In genomic region chr8:84743517-84744420, GRCm38 (mm10) we compare ENCODE assay signal across 8 mouse cellular contexts. TPM values are rescaled to one million over a fixed set of nuclear protein-coding genes. Genes with fewer than 3 reads are reported as not detected.
DNase-seq lines count a peak whose midpoint lies in the region; ATAC-seq and TF ChIP-seq lines count a peak whose summit lies in the region.

No protein-coding gene starts in this region.

- peak overlapping the region; percentile 35 for H3K4me3 ChIP-seq in forebrain, embryonic 10.5 days
- no peak overlapping the region for H3K4me3 ChIP-seq in heart, postnatal 0 days (ENCODE audit: low read depth, low read length)

- no peak for TF ChIP-seq CTCF in heart, postnatal 0 days (IDR thresholded peaks at IDR 0.05; ENCODE audit: low read depth)

- peak; percentile 81 for DNase-seq in left cerebral cortex, postnatal 4 days
- no peak for DNase-seq in left cerebral cortex, adult 8-10 months (ENCODE audit: low spot score in 2 of 2)
- peak; percentile 75 for DNase-seq in forebrain, embryonic 10.5 days (ENCODE audit: extremely low spot score, low spot score)
- DNase-seq in heart, postnatal 0 days (ENCODE audit: low spot score) = peak; percentile 79
- peak; percentile 91 for DNase-seq in kidney, postnatal 10 days
- peak; percentile 90 for DNase-seq in lung, postnatal 36 days
- DNase-seq in testis, postnatal 10 days (ENCODE audit: low spot score) = peak; percentile 95

- H3K4me1 ChIP-seq in forebrain, embryonic 10.5 days = peaks cover 85% of the 10 kb centered on the region
- peaks cover 52% of the 10 kb centered on the region for H3K4me1 ChIP-seq in heart, postnatal 0 days (ENCODE audit: control insufficient read depth, insufficient read depth)

- intact Hi-C loops in left cerebral cortex, postnatal 4 days (cut with DNase I) = no loop called here

- peak overlapping the region; percentile 43; the same call in 1 of the 2 replicates for H3K4me2 ChIP-seq in heart, postnatal 0 days (ENCODE audit: low read depth, low read length)

- H3K9ac ChIP-seq in heart, postnatal 0 days (replicated peaks; ENCODE audit: low read depth, low read length) = no peak overlapping the region

- no peaks in the 10 kb centered on the region for H3K9me3 ChIP-seq in forebrain, embryonic 10.5 days
- H3K9me3 ChIP-seq in heart, postnatal 0 days (replicated peaks; ENCODE audit: control insufficient read depth, low read length) = no peaks in the 10 kb centered on the region

- ATAC-seq in heart, postnatal 0 days (ENCODE audit: insufficient read depth, low read depth) = peak; percentile 69
- no peak for ATAC-seq in erythroid progenitor cell, adult 5-6 weeks (replicated peaks; ENCODE audit: low FRiP score, poor library complexity, severe bottlenecking)

- no peaks in the 10 kb centered on the region for H3K36me3 ChIP-seq in forebrain, embryonic 10.5 days (replicated peaks)
- no peaks in the 10 kb centered on the region for H3K36me3 ChIP-seq in heart, postnatal 0 days (replicated peaks; ENCODE audit: control insufficient read depth, insufficient read depth, low read length)

- no peak for TF ChIP-seq EP300 in heart, postnatal 0 days (IDR thresholded peaks at IDR 0.05; ENCODE audit: low read depth)

- 2% methylated on average over 17 of the region's 17 CpGs for WGBS in forebrain, embryonic 10.5 days
- 17% methylated on average over 17 of the region's 17 CpGs for WGBS in heart, postnatal 0 days

- peak overlapping the region; percentile 85 for H3K27ac ChIP-seq in forebrain, embryonic 10.5 days
- H3K27ac ChIP-seq in heart, postnatal 0 days (ENCODE audit: low read depth) = peak overlapping the region; percentile 82

- H3K27me3 ChIP-seq in forebrain, embryonic 10.5 days (ENCODE audit: poor library complexity, severe bottlenecking) = peaks cover 100% of the 10 kb centered on the region
- H3K27me3 ChIP-seq in heart, postnatal 0 days (ENCODE audit: control insufficient read depth, insufficient read depth, low read length) = no peaks in the 10 kb centered on the region

RNA-seq across cellular contexts. Expression of gene G430095P16Rik, which starts 21.0 kb away (rescaled TPM):
- not detected for total RNA-seq in left cerebral cortex, postnatal 4 days (2021)
- total RNA-seq in left cerebral cortex, adult 8-10 months (2022) = under 1 TPM in 1 of 4 experiments, not detected in 3; 0.55 TPM
- 1.3 and 2.1 TPM in 2 replicates for polyA plus RNA-seq in forebrain, embryonic 10.5 days (2016; fragmentation: Nextera tagmentation; extraction: Ambion mirVana)
- total RNA-seq in heart, postnatal 0 days (2014; rRNA removed; ENCODE audit: low replicate concordance) = 1.0 TPM in 1 of 2 replicates, not detected in the other
- 3.0 and 3.1 TPM in 2 replicates for polyA plus RNA-seq in heart, postnatal 0 days (2015; fragmentation: Nextera tagmentation; extraction: Ambion mirVana)
- total RNA-seq in erythroid progenitor cell, adult 5-6 weeks (2015; ENCODE audit: low replicate concordance) = 12.2 and 21.6 TPM in 2 replicates
- total RNA-seq in erythroid progenitor cell, adult 5-6 weeks (2017; ENCODE audit: low replicate concordance) = 1.1 and 13.2 TPM in 2 replicates

RNA-seq across cellular contexts. Expression of gene Lyl1, which starts 42.5 kb away (rescaled TPM):
- total RNA-seq in left cerebral cortex, postnatal 4 days (2021) = 1 to 10 TPM; 3.0 to 3.3 TPM
- total RNA-seq in left cerebral cortex, adult 8-10 months (2022) = 1 to 10 TPM; 2.2 to 4.5 (median 3.4) TPM
- polyA plus RNA-seq in forebrain, embryonic 10.5 days (2016; fragmentation: Nextera tagmentation; extraction: Ambion mirVana) = 4.9 and 5.8 TPM in 2 replicates
- total RNA-seq in heart, postnatal 0 days (2014; rRNA removed; ENCODE audit: low replicate concordance) = 4.4 and 4.8 TPM in 2 replicates
- polyA plus RNA-seq in heart, postnatal 0 days (2015; fragmentation: Nextera tagmentation; extraction: Ambion mirVana) = 8.7 and 9.8 TPM in 2 replicates
- total RNA-seq in erythroid progenitor cell, adult 5-6 weeks (2015; ENCODE audit: low replicate concordance) = 98.7 and 109 TPM in 2 replicates
- 54.7 and 70.5 TPM in 2 replicates for total RNA-seq in erythroid progenitor cell, adult 5-6 weeks (2017; ENCODE audit: low replicate concordance)

RNA-seq across cellular contexts. Expression of gene Nacc1, which starts 56.1 kb away (rescaled TPM):
- total RNA-seq in left cerebral cortex, postnatal 4 days (2021) = 10 to 100 TPM; 68.4 to 72.1 TPM
- total RNA-seq in left cerebral cortex, adult 8-10 months (2022) = 10 to 100 TPM; 88.5 to 97.6 (median 93.9) TPM
- polyA plus RNA-seq in forebrain, embryonic 10.5 days (2016; fragmentation: Nextera tagmentation; extraction: Ambion mirVana) = 31.3 and 31.5 TPM in 2 replicates
- total RNA-seq in heart, postnatal 0 days (2014; rRNA removed; ENCODE audit: low replicate concordance) = 68.0 and 83.6 TPM in 2 replicates
- polyA plus RNA-seq in heart, postnatal 0 days (2015; fragmentation: Nextera tagmentation; extraction: Ambion mirVana) = 6.2 and 6.9 TPM in 2 replicates
- 24.3 and 25.6 TPM in 2 replicates for total RNA-seq in erythroid progenitor cell, adult 5-6 weeks (2015; ENCODE audit: low replicate concordance)
- total RNA-seq in erythroid progenitor cell, adult 5-6 weeks (2017; ENCODE audit: low replicate concordance) = 11.8 and 16.9 TPM in 2 replicates

RNA-seq across cellular contexts. Expression of gene Nfix, which starts 56.4 kb away (rescaled TPM):
- total RNA-seq in left cerebral cortex, postnatal 4 days (2021) = 100 to 1,000 TPM; 674 to 782 TPM
- 100 to 1,000 TPM; 352 to 438 (median 370) TPM for total RNA-seq in left cerebral cortex, adult 8-10 months (2022)
- polyA plus RNA-seq in forebrain, embryonic 10.5 days (2016; fragmentation: Nextera tagmentation; extraction: Ambion mirVana) = 0.46 and 1.8 TPM in 2 replicates
- 41.9 and 48.5 TPM in 2 replicates for total RNA-seq in heart, postnatal 0 days (2014; rRNA removed; ENCODE audit: low replicate concordance)
- polyA plus RNA-seq in heart, postnatal 0 days (2015; fragmentation: Nextera tagmentation; extraction: Ambion mirVana) = 18.2 TPM in 2 replicates
- 53.7 and 76.0 TPM in 2 replicates for total RNA-seq in erythroid progenitor cell, adult 5-6 weeks (2015; ENCODE audit: low replicate concordance)
- 33.6 and 36.8 TPM in 2 replicates for total RNA-seq in erythroid progenitor cell, adult 5-6 weeks (2017; ENCODE audit: low replicate concordance)

RNA-seq across cellular contexts. Expression of gene Trmt1, which starts 57.7 kb away (rescaled TPM):
- total RNA-seq in left cerebral cortex, postnatal 4 days (2021) = 100 to 1,000 TPM; 110 to 112 TPM
- total RNA-seq in left cerebral cortex, adult 8-10 months (2022) = 100 to 1,000 TPM; 101 to 105 (median 103) TPM
- polyA plus RNA-seq in forebrain, embryonic 10.5 days (2016; fragmentation: Nextera tagmentation; extraction: Ambion mirVana) = 68.8 and 69.3 TPM in 2 replicates
- total RNA-seq in heart, postnatal 0 days (2014; rRNA removed; ENCODE audit: low replicate concordance) = 98.3 and 116 TPM in 2 replicates
- polyA plus RNA-seq in heart, postnatal 0 days (2015; fragmentation: Nextera tagmentation; extraction: Ambion mirVana) = 28.4 and 29.5 TPM in 2 replicates
- 7.9 and 13.4 TPM in 2 replicates for total RNA-seq in erythroid progenitor cell, adult 5-6 weeks (2015; ENCODE audit: low replicate concordance)
- total RNA-seq in erythroid progenitor cell, adult 5-6 weeks (2017; ENCODE audit: low replicate concordance) = 18.4 and 23.1 TPM in 2 replicates

Comparison
In these comparisons a context has a peak if more than half of its experiments do, and no peak if none do; other contexts are left out.
1. DNase-seq: peak in left cerebral cortex, postnatal 4 days (single experiment), forebrain, embryonic 10.5 days (single experiment), heart, postnatal 0 days (single experiment), kidney, postnatal 10 days (single experiment), lung, postnatal 36 days (single experiment) and testis, postnatal 10 days (single experiment); none in left cerebral cortex, adult 8-10 months (0 of 2).